Mouse (Mus musculus): ENCODE results near the gene C1ra.

DNA sequence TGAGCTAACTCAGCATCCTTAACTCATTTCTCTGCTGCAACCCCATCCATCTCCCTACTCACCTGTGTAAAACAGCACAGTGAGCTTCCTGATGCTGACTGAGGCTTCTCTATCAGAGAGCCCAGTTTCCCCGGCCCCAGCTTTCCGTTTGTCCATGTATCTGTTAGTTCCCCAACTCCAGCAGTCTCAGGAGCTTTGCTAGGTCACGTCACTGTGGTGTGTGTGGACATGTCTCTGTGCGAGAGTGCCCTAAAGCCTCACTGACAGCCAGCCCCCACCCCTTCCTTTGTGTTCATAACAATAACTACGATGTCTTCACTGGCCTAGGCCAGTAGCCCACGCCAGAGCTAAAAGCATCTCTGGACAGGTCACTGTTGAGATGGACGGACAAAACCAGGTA lies 36.0 kb upstream of the C1ra start:
- TF ChIP-seq POLR2A (IDR thresholded peaks at IDR 0.05; ENCODE audit: borderline replicate concordance, extremely low read depth, insufficient read depth, insufficient read length, poor library complexity, severe bottlenecking): no peak
- TF ChIP-seq CTCF (IDR thresholded peaks at IDR 0.05; ENCODE audit: borderline replicate concordance, extremely low read depth, insufficient read depth, insufficient read length): no peak
